Comparison of ENCODE assay signal across 1 mouse cellular context in the genomic region with DNA sequence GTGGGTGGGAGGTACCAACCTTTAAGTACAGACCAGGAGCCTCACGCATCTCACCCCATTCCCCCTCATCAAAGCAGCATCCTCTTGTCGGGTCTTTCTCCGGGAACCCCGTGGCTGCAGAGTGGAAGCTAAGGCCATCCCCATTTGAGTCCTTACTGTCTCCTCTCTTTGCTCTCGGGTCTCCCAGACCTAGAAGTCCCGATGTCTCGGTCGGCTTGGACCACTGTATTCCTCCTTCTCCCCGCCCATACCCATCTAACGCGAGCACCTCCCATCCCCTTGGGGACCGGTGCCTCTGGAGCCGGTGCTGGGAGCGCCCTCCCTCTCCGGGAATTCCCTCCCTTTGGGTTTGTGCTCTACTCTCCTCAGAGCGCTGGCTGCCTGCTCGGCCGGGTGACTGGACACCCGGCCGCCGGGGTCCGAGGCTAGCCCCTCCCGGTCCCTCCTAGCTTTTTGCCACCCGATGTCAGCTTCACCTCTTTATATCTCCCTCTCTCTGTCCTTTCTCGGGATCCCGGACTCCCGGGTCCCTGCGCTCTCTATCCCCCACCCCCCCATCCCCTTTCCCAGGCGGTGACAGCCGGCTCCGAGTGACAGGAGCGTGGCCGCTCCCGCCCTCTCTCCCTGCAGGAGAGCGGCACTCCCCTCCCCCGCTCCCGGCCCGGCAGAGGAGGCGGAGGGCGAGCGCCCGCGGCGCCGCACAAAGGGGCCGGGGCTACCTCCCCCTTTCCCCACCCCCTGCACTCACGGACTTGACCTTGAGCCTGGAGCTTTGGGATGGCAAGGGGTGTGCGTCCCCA.
TF ChIP-seq lines count a peak whose summit lies in the region.

No protein-coding gene starts in this region.

TF ChIP-seq in CH12.LX, 34 proteins besides CTCF, POLR2A, EP300 and RAD21:
- no peak for TF ChIP-seq JUND (conservative IDR thresholded peaks at IDR 0.05; ENCODE audit: low read depth, low read length)
- TF ChIP-seq ZNF384 (IDR thresholded peaks at IDR 0.05; ENCODE audit: low read depth, low read length), result no peak
- no peak for TF ChIP-seq SIN3A (IDR thresholded peaks at IDR 0.05; ENCODE audit: low read length)
- no peak for TF ChIP-seq MEF2A (IDR thresholded peaks at IDR 0.05; ENCODE audit: borderline replicate concordance, low read depth, low read length)
- TF ChIP-seq GABPA (IDR thresholded peaks at IDR 0.05; ENCODE audit: insufficient replicate concordance, low read depth, low read length), result no peak
- no peak for TF ChIP-seq ELF1 (IDR thresholded peaks at IDR 0.05; ENCODE audit: low read depth, low read length)
- TF ChIP-seq KAT2A (IDR thresholded peaks at IDR 0.05; ENCODE audit: insufficient replicate concordance, low read length), result no peak
- no peak for TF ChIP-seq USF2 (conservative IDR thresholded peaks at IDR 0.05; ENCODE audit: low read depth, low read length)
- no peak for TF ChIP-seq JUN (IDR thresholded peaks at IDR 0.05; ENCODE audit: insufficient read depth, low read depth, low read length)
- TF ChIP-seq E2F4 (IDR thresholded peaks at IDR 0.05; ENCODE audit: insufficient replicate concordance, low read depth, low read length), result no peak
- no peak for TF ChIP-seq SMC3 (IDR thresholded peaks at IDR 0.05; ENCODE audit: low read depth, low read length)
- no peak for TF ChIP-seq HCFC1 (IDR thresholded peaks at IDR 0.05; ENCODE audit: low read depth, low read length)
- no peak for TF ChIP-seq MXI1 (IDR thresholded peaks at IDR 0.05; ENCODE audit: low read depth, low read length)
- TF ChIP-seq USF1 (IDR thresholded peaks at IDR 0.05; ENCODE audit: low read depth, low read length), result no peak
- no peak for TF ChIP-seq UBTF (IDR thresholded peaks at IDR 0.05; ENCODE audit: low read depth, low read length)
- no peak for TF ChIP-seq MAX (IDR thresholded peaks at IDR 0.05; ENCODE audit: low read length)
- no peak for TF ChIP-seq NRF1 (IDR thresholded peaks at IDR 0.05; ENCODE audit: low read depth, low read length)
- no peak for TF ChIP-seq ETS1 (conservative IDR thresholded peaks at IDR 0.05; ENCODE audit: low read depth, low read length)
- no peak for TF ChIP-seq NELFE (IDR thresholded peaks at IDR 0.05; ENCODE audit: low read depth, low read length)
- TF ChIP-seq ZMIZ1 (IDR thresholded peaks at IDR 0.05; ENCODE audit: low read depth, low read length), result no peak
